Mouse (Mus musculus) adrenal gland, postnatal 25 days (tissue): ENCODE data around the gene Rhbg. TPM values are rescaled to one million over a fixed set of nuclear protein-coding genes. Genes with fewer than 3 reads are reported as not detected.
A peak's percentile ranks its signal among the peaks of the same experiment; 100 is the strongest.
"Not testable (repeated sequence)": the region's sequence is repeated elsewhere in the genome, so short reads cannot be mapped to it uniquely, and the experiment has no call there.

Source experiments
- DNase-seq: peaks from one replicate; pipeline ENCODE4 v3.0.0; 2021; ENCODE audit warnings: mixed read lengths
- long read RNA-seq: library from polyadenylated mRNA; stranded (forward); transcript quantifications from one replicate; pipeline ENCODE4 v2.0.0, GENCODE M21; 2021
- total RNA-seq: library from RNA; stranded (reverse); gene quantifications from 2 replicates; pipeline ENCODE4 v1.2.3, GENCODE M21; 2021

Rhbg gene
- total RNA-seq = 4.0 and 4.4 TPM in 2 replicates
- long read RNA-seq, transcript Rhbg-201 (10 exons, 1,937 nt) = major isoform, 10 of 11 reads
- long read RNA-seq, partial matches to known transcripts = 0 of 11 reads
- long read RNA-seq, other reads (novel, unspliced or antisense) = 1 of 11 reads

DNA sequence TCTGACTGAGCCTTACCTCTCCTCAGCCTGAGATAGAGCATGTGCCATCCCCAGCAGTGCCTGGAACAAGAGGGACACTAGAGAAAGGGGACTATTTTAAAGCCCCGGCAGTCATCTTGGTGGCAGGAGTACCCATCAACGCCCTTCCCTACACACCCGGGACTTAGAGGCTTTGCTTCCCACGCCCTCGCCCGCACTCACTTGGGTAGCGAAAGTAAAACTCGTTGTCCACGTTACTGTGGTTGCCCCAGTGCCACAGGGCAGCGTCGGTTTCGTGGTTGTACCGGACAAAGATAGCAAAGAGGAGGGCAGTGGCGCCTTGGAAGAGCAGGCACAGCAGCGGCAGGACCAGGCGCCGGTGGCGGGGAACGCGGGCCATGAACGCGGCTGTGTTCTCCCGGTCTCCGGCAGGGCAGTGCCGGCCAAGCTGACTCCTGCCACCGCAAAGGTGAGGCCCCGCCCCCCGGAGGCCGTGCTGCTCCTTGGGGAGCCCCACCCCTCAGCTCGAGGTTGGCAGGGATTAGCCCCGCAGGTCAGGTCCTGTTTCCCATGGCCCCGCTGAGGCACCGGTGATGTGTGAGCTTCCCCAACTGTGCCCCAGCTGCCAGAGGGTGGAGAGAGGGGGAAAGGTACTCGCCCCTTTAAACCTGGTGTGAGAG, at the start of gene Rhbg:
Gene Rhbg, minus strand, starts transcription at position 442 of the 659 bp plus-strand sequence.
- peak; percentile 74 for DNase-seq

DNA sequence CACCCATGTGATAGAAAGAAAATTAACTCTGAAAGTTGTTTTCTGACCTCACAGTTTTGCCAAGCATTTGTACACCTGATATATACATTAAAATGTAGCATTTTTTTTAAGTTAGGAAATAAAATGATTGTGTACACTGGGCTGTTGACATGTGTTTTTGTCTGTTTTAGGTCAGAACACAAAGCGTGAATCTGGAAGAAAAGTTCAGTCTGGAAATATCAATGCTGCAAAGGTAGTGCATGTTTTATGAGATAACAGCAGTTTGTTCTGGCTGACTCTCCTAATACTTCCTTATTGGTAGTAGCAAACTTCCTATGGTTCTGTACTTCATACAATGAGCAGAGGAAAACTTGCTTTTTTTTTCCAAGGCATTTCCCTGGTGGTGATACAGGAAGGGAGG, 44.7 kb upstream of the Rhbg start:
- DNase-seq = no peak

DNA sequence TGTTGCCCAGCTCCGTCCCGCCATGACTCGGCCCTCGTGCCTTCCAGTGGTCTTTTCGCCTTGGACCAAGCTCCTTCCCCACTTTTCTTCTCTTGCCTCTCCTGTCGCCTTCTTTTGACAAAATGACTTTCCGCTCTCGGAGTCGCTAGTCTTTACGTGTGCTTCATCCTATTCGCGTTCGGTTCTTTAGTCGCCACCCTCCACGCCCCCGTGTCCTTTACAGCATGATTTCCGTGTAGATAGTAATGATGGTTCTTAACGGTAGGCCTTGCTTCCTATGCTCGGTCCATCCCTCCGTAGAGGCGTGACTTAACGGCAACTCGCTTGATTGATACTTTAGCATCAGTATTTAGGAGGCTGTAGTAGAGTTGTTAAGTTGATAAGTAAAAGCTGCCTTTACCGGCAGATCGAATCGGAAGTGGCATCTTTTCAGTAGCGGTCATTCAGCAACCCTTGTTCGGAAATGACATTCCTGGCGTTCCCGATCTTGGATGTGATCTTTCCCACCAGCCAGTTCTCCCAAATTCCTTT, 42.9 kb upstream of the Rhbg start:
- DNase-seq = peak; percentile 6

DNA sequence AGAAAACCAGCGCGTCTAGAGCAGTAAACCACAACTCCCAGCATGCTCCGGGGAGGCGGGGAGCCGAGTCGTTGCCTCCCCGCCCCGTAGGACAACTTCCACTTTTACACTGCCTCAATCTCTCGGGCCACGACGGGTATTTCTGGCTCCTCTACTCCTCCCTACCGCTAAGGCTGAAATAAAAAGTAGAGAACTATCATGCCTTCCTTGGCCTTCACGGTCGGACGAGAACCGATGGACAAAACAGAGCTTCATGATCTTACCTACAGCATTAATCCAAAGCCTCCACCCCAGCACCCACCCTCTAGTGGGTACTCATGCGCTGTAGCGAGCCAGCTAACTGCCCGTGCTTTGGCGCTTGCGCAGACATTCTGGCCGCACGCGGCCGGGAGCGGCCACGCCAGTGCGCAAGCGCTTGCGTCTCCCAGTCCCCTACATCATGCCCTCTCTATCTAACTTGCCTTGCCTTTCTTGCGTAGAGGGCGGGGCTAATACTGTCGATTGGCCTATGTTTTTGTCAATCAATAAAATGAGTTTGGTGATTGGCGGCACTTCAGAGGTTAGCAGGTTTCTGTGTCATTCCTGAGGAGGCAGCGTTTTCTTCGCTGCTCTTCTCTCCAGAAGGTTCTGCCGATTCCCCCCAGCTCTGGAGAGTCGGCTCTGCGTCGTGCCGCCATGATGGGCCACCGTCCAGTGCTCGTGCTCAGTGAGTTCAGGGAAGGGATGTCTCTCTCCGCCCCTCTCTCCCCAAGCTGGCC, 42.2 kb upstream of the Rhbg start, which contains the start of the genes Tsacc and Cct3:
Gene Tsacc, minus strand, starts transcription at position 439 of the 758 bp plus-strand sequence.
Gene Cct3, plus strand, starts transcription at position 556 of the 758 bp plus-strand sequence.
- DNase-seq = peak; percentile 95

DNA sequence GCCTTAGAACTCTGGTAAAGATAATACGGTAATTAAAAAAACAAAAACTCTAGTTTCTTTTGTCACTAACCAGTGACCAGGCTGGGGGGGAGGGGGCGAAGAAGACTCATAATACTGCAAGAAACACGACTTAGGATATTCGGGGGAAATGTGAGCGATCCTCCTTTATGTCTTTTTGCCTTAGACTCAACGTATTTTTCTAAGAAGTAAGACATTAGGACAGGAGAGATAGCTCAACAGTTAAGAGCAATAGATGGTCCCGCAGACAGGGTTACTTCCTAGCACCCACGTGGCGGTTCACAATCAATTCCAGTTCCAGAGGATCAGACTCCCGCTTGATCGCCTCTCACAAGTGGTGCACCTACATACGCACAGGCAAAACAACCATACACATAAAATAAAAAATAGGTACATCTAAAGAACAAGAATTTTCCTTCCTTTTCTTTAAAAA, 41.6 kb upstream of the Rhbg start:
- no peak for DNase-seq

DNA sequence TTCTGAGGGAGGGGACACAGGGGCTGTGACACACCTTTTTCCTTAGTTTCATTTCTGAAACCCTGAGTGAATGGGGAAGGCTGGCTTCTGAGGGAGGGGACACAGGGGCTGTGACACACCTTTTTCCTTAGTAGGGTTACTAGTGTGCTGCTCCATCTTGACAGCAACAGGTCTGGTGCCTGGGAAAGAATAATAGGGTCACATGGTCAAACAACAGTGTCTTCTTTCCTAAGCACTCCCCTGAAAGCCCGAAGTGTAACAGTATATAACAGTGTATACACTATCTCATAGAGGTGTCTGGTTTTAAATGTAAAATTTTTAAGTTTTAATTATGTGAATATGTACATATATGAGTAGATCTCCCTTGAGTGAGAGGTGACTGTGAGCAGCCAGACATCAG, 40.8 kb upstream of the Rhbg start:
- DNase-seq = not testable (repeated sequence)

DNA sequence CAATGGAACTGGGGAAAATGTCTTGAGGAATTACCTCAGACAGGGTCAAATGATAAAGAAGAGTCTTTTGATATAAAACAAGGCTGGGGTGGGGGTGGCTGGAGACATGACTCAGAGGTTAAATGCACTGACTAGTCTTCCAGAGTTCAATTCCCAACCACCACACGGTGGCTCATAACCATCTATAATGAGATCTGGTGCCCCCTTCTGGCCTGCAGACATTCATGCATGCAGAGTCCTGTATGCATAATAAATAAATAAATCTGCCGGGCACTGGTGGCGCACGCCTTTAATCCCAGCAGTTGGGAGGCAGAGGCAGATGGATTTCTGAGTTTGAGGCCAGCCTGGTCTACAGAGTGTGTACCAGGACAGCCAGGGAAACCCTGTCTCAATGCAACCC, 37.5 kb upstream of the Rhbg start:
- DNase-seq = peak; percentile 19

DNA sequence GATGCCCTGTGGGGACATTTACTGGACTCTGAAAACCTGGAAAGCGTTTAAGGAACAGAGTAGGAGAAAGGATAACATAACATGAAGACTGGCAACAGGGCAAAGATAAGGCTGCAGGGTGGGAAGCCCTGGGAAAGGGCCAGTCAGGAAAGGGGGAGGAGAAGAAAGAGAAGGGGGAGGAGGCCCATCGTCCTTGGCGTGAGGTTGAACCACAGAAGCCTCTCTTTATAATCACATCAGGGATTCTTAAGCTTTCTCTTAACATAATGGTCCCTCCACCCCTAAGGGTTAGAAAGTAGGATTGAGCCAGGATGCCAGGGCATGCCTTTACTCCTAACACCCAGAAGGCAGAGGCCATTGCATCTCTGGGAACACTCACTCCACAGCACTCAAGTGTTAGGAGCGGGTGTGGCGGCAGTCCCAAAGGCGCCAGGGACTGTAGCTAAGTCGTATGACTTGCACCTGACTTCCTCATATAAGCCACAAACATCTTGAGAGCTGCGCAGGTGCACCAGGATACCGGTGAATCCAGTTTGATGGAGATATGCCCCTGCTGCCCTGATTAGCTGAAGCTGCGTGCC, 33.7 kb upstream of the Rhbg start:
- DNase-seq = not testable (repeated sequence)

DNA sequence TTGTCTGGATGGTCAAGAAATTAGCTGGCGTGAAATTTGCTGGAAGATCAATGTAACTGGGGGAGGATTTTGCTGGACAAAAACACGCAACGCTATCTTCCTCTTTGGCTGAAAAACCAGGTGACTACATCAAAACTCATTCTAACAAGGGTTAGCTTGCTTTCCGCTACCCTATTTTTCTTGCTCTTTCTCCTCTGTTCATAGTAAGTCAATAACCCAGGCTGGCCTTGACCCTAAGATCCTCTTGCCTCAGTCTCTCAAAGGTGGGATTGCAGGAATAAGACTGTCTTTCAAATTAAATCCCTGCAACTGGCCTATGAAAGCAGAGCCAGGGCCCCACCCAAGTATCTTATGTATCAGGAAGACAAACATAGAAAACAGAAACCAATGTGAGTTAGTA, 32.6 kb upstream of the Rhbg start, which contains the start of gene Gm38392:
Gene Gm38392, minus strand, starts transcription at position 101 of the 400 bp plus-strand sequence.
- DNase-seq = no peak

DNA sequence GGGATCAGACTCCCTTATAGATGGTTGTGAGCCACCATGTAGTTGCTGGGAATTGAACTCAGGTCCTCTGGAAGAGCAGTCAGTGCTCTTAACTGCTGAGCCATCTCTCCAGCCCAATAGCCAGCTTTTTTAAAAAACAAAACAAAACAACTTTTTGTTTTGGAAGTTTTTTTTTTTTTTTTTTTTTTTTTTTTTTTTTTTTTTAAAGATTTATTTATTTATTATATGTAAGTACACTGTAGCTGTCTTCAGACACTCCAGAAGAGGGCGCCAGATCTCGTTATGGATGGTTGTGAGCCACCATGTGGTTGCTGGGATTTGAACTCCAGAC, 31.0 kb upstream of the Rhbg start:
- not testable (repeated sequence) for DNase-seq

DNA sequence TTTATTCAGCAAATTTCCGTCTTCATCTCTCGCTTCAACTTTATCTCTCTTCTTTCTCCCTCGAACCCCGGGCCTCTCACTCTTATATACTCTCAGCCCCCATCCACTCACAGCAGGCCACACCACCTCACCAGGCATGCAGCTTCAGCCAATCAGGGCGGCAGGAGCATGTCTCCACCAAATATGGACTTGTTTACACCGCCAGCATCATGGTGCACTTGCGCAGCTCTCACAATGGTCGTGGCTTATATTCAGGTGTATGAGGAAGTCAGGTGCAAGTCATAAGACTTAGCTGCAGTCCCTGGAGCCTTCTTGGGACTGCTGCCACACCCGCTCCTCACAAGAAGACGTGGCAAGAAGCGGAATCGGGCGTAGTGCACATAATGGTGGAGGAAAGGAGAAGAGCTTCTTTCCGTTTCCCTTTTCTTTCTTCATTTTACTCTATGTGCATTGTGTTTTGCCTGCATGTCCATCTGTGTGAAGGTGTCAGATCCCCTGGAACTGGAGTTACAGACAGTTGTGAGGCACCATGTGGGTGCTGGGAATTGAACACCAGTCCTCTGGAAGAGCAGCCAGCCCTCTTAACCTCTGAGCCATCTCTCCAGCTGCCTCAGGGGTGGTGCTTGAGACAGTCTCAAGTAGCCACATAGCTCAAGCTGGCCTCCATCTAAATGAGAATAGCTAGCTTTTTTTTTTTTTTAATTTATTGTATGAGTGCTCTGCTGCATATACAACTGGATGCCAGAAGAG, 30.5 kb upstream of the Rhbg start:
- DNase-seq = not testable (repeated sequence)

DNA sequence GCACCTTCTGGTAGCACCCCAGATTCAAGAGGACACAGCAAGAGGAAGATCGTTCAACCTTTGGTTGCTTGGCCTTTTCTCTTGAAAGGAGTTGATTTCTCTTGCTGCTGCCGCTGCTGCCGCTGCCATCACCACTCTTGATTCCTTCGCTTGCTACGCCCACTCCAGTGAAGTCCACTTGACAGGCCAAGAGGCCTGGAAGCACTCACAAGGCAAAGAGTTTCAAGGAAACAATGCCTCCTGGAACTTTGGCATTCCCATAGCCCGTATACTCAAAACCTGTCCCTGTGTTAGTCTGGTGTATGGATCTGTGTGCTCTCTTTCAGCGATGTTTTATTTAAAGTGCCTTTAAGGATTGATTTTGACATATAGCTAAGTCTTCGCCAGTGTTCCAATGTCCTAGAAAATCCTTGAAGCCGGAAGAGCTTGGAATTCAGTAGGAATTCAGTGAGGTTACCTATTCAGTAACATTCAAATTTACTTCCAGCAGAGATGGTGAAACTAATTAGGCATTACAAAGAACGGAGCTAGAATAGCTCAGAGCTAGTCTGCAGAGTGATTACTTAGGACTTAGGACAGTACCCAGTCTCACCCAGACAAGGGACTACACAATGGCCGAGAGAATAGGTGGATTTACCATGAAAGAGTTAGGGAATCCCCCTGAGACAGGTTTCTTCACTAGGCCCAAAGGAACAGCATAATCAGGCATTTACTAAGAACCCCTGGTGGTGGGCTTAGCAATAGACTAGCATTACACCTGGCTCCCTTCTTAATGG, 26.8 kb upstream of the Rhbg start:
- DNase-seq = not testable (repeated sequence)

DNA sequence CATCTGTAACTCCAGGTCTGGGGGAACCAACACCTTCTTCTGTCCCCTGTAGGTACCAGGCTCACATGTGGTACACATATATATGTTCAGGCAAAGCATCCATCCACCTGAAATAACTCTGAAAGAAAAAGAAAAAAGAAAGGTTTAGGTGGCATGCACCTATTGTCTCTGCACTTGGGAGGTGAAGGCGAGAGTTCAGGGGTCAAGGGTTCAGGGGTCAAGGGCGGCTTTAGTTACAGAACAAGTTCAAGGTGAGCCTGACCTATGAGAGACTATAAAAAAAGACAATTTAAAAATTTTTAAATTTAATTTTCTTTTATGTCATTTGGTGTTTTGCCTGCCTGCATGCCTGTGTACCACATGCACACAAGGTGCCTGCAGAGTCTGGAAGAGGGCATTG, 25.5 kb upstream of the Rhbg start:
- DNase-seq = no peak

DNA sequence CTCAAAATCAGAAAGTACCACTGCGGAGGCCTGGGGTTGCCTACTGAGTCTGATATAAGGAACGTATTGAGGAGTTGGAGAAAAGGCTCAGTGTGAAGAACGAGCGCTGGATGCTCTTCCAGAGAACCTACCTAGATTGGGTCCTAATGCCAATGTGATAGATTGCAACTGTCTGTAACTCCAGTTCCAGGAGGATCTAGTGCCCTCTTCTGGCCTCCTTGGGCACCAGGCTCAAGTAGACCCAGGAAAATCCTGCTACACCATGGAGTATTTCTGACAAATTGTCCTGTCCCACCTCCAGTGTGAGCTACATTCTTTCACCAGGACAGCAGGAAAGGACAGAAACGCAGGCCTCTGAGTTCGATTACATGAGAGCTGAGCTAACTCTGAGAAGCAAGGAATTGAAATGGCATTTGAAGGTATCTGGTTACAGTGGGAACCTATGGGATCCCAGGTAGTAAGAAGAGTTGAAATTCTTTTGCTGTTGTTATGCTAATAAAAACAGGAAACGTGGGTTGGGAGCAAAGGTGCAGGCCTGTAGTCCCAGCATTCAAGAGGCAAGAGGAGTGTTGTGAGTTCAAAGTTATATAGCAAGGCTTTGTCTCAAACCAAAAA, 22.1 kb upstream of the Rhbg start:
- peak; percentile 15 for DNase-seq

DNA sequence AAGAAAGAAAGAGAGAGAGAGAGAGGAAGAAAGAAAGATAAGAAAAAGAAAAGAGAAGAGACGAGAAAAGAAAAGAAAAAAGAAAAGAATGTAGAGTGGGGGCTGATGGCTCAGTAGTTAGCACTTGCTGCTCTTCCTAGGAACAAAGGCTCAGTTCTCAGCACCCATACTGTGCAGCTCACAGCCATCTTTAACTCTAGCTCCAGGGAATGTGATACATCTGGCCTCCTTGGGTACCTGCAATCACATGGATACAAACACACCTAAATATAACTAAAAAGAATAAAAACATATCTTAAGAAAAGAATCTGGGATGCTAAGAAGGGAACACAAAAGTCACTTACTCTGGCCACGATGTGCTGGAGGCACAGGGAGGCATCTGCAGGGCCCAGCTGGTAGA, 21.6 kb upstream of the Rhbg start:
- DNase-seq = no peak

DNA sequence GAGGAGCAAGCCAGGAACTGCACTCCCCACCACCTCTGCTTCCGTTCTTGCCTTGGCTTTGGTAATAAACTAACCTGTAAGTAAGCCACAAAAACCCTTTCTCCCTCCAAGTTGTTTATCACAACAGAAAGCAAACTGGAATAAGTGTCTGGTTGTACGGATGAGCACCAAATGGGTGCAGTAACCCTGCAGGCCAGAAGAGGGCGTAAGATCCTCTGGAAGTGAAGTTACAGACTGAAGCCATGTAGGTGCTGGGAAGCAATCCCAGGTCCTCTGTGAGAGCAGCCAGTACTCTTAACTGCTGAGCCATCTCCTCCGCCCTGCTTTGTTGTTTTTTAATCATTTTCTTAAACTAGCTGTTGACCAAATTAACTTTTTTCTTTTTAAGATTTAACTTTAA, 19.5 kb upstream of the Rhbg start:
- no peak for DNase-seq

DNA sequence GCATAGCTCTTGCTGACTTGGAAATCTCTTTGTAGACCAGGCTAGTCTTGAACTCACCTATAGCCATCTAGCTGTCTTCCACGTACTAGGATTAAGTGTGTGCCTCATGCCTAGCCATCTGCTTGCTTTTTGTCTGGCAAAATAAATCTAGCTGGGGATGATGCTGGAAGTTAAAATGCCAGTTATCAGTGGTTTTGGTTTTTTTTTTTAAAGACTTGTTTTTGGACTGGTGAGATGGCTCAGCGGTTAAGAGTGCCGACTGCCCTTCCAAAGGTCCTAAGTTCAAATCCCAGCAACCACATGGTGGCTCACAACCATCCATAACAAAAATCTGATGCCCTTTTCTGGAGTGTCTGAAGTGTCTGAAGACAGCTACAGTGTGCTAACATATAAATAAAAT, 17.4 kb upstream of the Rhbg start:
- DNase-seq = no peak

DNA sequence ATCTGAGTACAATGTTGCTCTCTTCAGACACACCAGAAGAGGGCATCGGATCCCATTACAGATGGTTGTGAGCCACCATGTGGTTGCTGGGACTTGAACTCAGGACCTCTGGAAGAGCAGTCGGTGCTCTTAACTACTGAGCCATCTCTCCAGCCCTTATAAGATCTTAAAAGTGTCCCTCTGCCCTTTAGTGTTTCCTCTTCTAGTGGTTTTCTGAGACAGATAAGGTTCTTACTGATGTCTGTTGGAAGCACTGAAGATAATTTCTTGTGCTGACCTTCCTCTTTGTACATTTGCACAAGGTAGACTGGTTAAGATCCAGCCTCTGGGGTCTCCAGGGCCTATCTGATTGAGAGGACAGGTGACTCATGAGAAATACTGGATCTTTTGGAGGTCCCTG, 16.8 kb upstream of the Rhbg start:
- not testable (repeated sequence) for DNase-seq

DNA sequence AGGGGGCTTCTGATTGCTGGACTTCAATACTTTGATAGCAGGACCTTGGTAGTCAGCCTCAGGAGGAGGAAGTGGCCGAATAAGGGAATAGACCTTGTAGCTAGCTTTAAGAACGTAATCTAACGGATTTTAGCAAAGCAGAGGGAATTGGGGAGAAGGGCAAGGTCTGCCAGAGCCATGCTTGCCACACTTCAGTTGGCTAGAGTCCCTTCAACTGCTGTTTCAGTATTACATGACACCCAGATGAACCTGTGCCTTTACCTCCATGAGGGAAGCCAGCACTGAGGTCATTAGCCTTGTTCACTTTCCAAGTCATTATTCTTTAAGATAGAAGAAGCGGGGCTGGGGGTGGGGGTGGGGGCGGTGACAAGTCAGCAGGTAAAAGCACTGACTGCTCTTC, 14.5 kb upstream of the Rhbg start:
- no peak for DNase-seq

DNA sequence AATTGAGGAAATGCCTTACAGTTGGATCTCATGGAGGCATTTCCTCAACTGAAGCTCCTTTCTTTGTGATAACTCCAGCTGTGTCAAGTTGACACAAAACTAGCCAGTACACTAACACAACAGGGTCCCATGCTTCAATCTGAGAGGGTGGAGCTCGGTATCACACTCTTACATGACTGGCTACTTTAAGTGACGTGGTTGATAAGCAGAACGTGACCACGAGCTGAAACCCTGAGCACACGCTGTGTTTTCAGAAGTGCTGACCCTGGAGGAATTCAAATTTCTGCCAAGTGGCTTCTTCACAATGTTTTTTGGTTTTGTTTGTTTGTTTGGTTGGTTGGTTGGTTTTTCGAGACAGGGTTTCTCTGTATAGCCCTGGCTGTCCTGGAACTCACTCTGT, 13.5 kb upstream of the Rhbg start:
- not testable (repeated sequence) for DNase-seq

DNA sequence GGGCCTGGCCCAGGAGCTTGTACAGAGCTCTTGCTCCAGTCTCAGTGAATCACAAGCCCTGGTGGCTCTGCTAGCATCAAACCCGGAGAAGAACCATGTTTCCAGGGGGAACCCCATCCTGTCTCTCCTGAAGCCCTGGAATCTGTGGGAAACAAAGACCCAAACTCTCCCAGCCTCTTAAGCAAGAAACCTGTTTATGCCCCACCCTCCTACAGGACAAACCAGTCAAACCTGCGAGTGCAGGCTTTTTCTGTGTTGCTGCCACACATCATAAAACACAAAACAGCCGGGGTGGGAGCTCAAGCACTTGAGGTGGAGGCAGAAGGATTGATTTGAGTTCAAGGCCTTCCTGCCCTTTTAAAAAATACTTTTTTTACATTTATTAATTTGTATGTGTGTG, 7.8 kb upstream of the Rhbg start:
- DNase-seq = no peak
